Mouse (Mus musculus): ENCODE measurements at regions not wholly inside any gene's neighbourhood (a gene's known extent, or its start where the extent isn't known, plus 50 kb on each side); places are given as distances from the start of the nearest gene placed in this dataset.
"Not testable (repeated sequence)": the region's sequence is repeated elsewhere in the genome, so short reads cannot be mapped to it uniquely, and the experiment has no call there.

- DNase-seq, result no peak
Measured at GRCm38 (mm10) chr16:23838696-23839095, 52.1 kb downstream of the Sst start.

GRCm38 (mm10) chr16:23838114-23838513, 52.6 kb downstream of the Sst start:
- DNase-seq, result no peak

GRCm38 (mm10) chr16:23834991-23835390, 55.8 kb downstream of the Sst start:
- no peak for DNase-seq

- no peak for DNase-seq
Measured at GRCm38 (mm10) chr16:23833603-23834002, 57.2 kb downstream of the Sst start.

- no peak for DNase-seq
Measured at GRCm38 (mm10) chr16:23833042-23833423, 57.7 kb downstream of the Sst start.

- no peak for DNase-seq
Measured at GRCm38 (mm10) chr16:23832393-23833041, 58.2 kb downstream of the Sst start.

GRCm38 (mm10) chr16:23825662-23826061, 65.1 kb downstream of the Sst start:
- DNase-seq, result no peak

GRCm38 (mm10) chr16:23785216-23785615, 105.5 kb downstream of the Sst start:
- DNase-seq, result no peak

- DNase-seq, result no peak
Measured at GRCm38 (mm10) chr16:23784021-23784897, 106.5 kb downstream of the Sst start.

- DNase-seq, result peak; percentile 5
Measured at GRCm38 (mm10) chr16:23780440-23781231, 110.1 kb downstream of the Sst start.

- no peak for DNase-seq
Measured at GRCm38 (mm10) chr16:23777894-23778293, 112.9 kb downstream of the Sst start.

GRCm38 (mm10) chr16:23777041-23777440, 113.7 kb downstream of the Sst start:
- DNase-seq, result no peak

GRCm38 (mm10) chr16:23776501-23776900, 114.3 kb downstream of the Sst start:
- no peak for DNase-seq

GRCm38 (mm10) chr16:23758136-23758812, 132.5 kb downstream of the Sst start:
- no peak for DNase-seq

- DNase-seq, result no peak
Measured at GRCm38 (mm10) chr16:23737026-23737425, 153.7 kb downstream of the Sst start.

- DNase-seq, result no peak
Measured at GRCm38 (mm10) chr16:23735722-23736121, 155.0 kb downstream of the Sst start.

- no peak for DNase-seq
Measured at GRCm38 (mm10) chr16:23726562-23726961, 164.2 kb downstream of the Sst start.

GRCm38 (mm10) chr16:23721745-23722144, 169.0 kb downstream of the Sst start:
- no peak for DNase-seq

GRCm38 (mm10) chr16:23701156-23701555, 180.5 kb upstream of the Masp1 start:
- DNase-seq, result peak; percentile 16

- DNase-seq, result not testable (repeated sequence)
Measured at GRCm38 (mm10) chr16:23694226-23694625, 173.6 kb upstream of the Masp1 start.

GRCm38 (mm10) chr16:23690061-23690460, 169.4 kb upstream of the Masp1 start:
- no peak for DNase-seq

- no peak for DNase-seq
Measured at GRCm38 (mm10) chr16:23686783-23687182, 166.2 kb upstream of the Masp1 start.

GRCm38 (mm10) chr16:23680434-23680833, 159.8 kb upstream of the Masp1 start:
- no peak for DNase-seq

Data from liver (tissue).